Mouse (Mus musculus): ENCODE results near the gene Cdkn1c. TPM values are rescaled to one million over a fixed set of nuclear protein-coding genes. Genes with fewer than 3 reads are reported as not detected.

The Cdkn1c gene
- polyA plus RNA-seq, 3 experiments from 2014 or later = 0.25 to 0.64 TPM; not detected in 1

GRCm38 (mm10) chr7:143433331-143433730 lies 27.5 kb downstream of the Cdkn1c start:
- ATAC-seq = no peak

GRCm38 (mm10) chr7:143432631-143433030 lies 28.2 kb downstream of the Cdkn1c start:
- no peak for ATAC-seq

- ATAC-seq = no peak
These were observed 31.9 kb downstream of the Cdkn1c start for GRCm38 (mm10) chr7:143428814-143429499.

- no peak for ATAC-seq
These were observed 32.6 kb downstream of the Cdkn1c start for GRCm38 (mm10) chr7:143428142-143428813.

- ATAC-seq = no peak
These were observed 41.2 kb downstream of the Cdkn1c start for GRCm38 (mm10) chr7:143419585-143420160.

- ATAC-seq = no peak
These were observed 43.0 kb downstream of the Cdkn1c start for GRCm38 (mm10) chr7:143417875-143418274.

GRCm38 (mm10) chr7:143416406-143416805 lies 44.4 kb downstream of the Cdkn1c start:
- ATAC-seq = no peak

- ATAC-seq = no peak
These were observed 45.8 kb downstream of the Cdkn1c start for GRCm38 (mm10) chr7:143415070-143415469.

GRCm38 (mm10) chr7:143412606-143413005 lies 48.2 kb downstream of the Cdkn1c start:
- no peak for ATAC-seq

GRCm38 (mm10) chr7:143408615-143409021 lies 52.2 kb downstream of the Cdkn1c start:
- ATAC-seq = no peak

Other genes with a start within 250 kb of the Cdkn1c start
- gene Slc22a18, start 12.7 kb upstream of the Cdkn1c start, polyA plus RNA-seq (2017; shearing (Covaris generic)) = under 1 TPM in 1 of 3 experiments, not detected in 2; 0.54 TPM
- not detected for gene Phlda2, start 42.1 kb upstream of the Cdkn1c start, polyA plus RNA-seq (2017; shearing (Covaris generic))
- 100 to 1,000 TPM; 258 to 310 (median 262) TPM for gene Nap1l4, start 88.1 kb upstream of the Cdkn1c start, polyA plus RNA-seq (2017; shearing (Covaris generic))
- 10 to 100 TPM; 29.9 to 40.2 (median 31.2) TPM for gene Cars, start 139.0 kb upstream of the Cdkn1c start, polyA plus RNA-seq (2017; shearing (Covaris generic))
- gene Tnfrsf26, start 167.7 kb upstream of the Cdkn1c start, polyA plus RNA-seq (2017; shearing (Covaris generic)) = 100 to 1,000 TPM in 2 of 3 experiments, 10 to 100 TPM in 1; 73.7 to 122 (median 117) TPM
- 10 to 100 TPM in 2 of 3 experiments, 1 to 10 TPM in 1; 6.9 to 21.9 (median 16.0) TPM for gene Tnfrsf22, start 188.6 kb upstream of the Cdkn1c start, polyA plus RNA-seq (2017; shearing (Covaris generic))
- gene Tnfrsf23, start 224.8 kb upstream of the Cdkn1c start, polyA plus RNA-seq (2017; shearing (Covaris generic)) = 1 to 10 TPM; 3.3 to 5.0 (median 4.4) TPM